Mouse (Mus musculus) megakaryocyte, adult 5-6 weeks (primary cell): ENCODE measurements around the gene Gm15737. TPM values are rescaled to one million over a fixed set of nuclear protein-coding genes. Genes with fewer than 3 reads are reported as not detected.

Experiments used
- total RNA-seq, 2 experiments: library from RNA; stranded (forward) in 1 of 2; stranded (reverse) in 1 of 2; fragments of 153-499, 151-499 nt in 1 of 2; fragments of 221-1000, 200-1000 nt in 1 of 2; gene quantifications; 2 replicates each; pipeline versions ENCODE4 v1.2.3 to v1.2.4; 2015 to 2017

The Gm15737 gene
- total RNA-seq, 2 experiments from 2014 or later = not detected

Other genes with a start within 250 kb of the Gm15737 start
- 0.02 TPM in 1 of 2 replicates, not detected in the other for gene Prickle2, start 163.2 kb upstream of the Gm15737 start, total RNA-seq (2015)
- gene Prickle2, start 163.2 kb upstream of the Gm15737 start, total RNA-seq (2017) = not detected in 2 replicates
- gene A730049H05Rik, start 52.9 kb upstream of the Gm15737 start, total RNA-seq (2015) = not detected in 2 replicates
- not detected in 2 replicates for gene A730049H05Rik, start 52.9 kb upstream of the Gm15737 start, total RNA-seq (2017)
- not detected in 2 replicates for gene Adamts9, start 74.1 kb downstream of the Gm15737 start, total RNA-seq (2015)
- 0.16 and 0.44 TPM in 2 replicates for gene Adamts9, start 74.1 kb downstream of the Gm15737 start, total RNA-seq (2017)